Mouse (Mus musculus): ENCODE results near the gene Gm45623. TPM values are rescaled to one million over a fixed set of nuclear protein-coding genes. Genes with fewer than 3 reads are reported as not detected.

Gene Gm45623
- polyA plus RNA-seq (2016; fragmentation: Nextera tagmentation; extraction: Ambion mirVana): 0.27 and 0.63 TPM in 2 replicates

- Histone ChIP-seq H3K9me3 (replicated peaks) (no peaks in the 10 kb centered on the region), H3K4me3 (peak within 1 kb of the TSS; percentile 55), H3K4me2 (peak within 1 kb of the TSS; percentile 97), H3K27me3 (replicated peaks) (peaks cover 57% of the 10 kb centered on the region), H3K27ac (ENCODE audit: poor library complexity, severe bottlenecking) (no peak within 1 kb of the TSS), H3K4me1 (replicated peaks) (peaks cover 33% of the 10 kb centered on the region), H3K9ac (peak within 1 kb of the TSS; percentile 72), H3K36me3 (no peaks in the 10 kb centered on the region)
- under 1% methylated on average over 71 of the region's 71 CpGs for WGBS
- ATAC-seq (ENCODE audit: insufficient number of reproducible peaks, low FRiP score): no peak
Observed at GRCm38 (mm10) chr13:56753192-56753951, at the start of gene Gm45623. Gene Gm45623, minus strand, starts transcription at chr13:56753827.

GRCm38 (mm10) chr13:56797459-56797858 lies 43.8 kb upstream of the Gm45623 start:
- no peak overlapping the region for H3K9ac ChIP-seq
- H3K4me1 ChIP-seq (replicated peaks): peaks cover 22% of the 10 kb centered on the region
- no peaks in the 10 kb centered on the region for H3K9me3 ChIP-seq (replicated peaks)
- no peaks in the 10 kb centered on the region for H3K36me3 ChIP-seq
- H3K27ac ChIP-seq (ENCODE audit: poor library complexity, severe bottlenecking): no peak overlapping the region
- ATAC-seq (ENCODE audit: insufficient number of reproducible peaks, low FRiP score): no peak
- H3K4me3 ChIP-seq: no peak overlapping the region
- H3K4me2 ChIP-seq: no peak overlapping the region
- 81% methylated on average over 7 of the region's 7 CpGs for WGBS
- H3K27me3 ChIP-seq (replicated peaks): peaks cover 12% of the 10 kb centered on the region; the same call in 1 of the 2 replicates

GRCm38 (mm10) chr13:56795501-56795900 lies 41.9 kb upstream of the Gm45623 start:
- no peak overlapping the region for H3K9ac ChIP-seq
- no peak overlapping the region for H3K4me3 ChIP-seq
- no peaks in the 10 kb centered on the region for H3K36me3 ChIP-seq
- H3K27ac ChIP-seq (ENCODE audit: poor library complexity, severe bottlenecking): no peak overlapping the region
- WGBS: 79% methylated on average over 7 of the region's 7 CpGs
- H3K9me3 ChIP-seq (replicated peaks): no peaks in the 10 kb centered on the region
- peaks cover 12% of the 10 kb centered on the region; the same call in 1 of the 2 replicates for H3K27me3 ChIP-seq (replicated peaks)
- ATAC-seq (ENCODE audit: insufficient number of reproducible peaks, low FRiP score): no peak
- H3K4me2 ChIP-seq: no peak overlapping the region
- H3K4me1 ChIP-seq (replicated peaks): peaks cover 22% of the 10 kb centered on the region

GRCm38 (mm10) chr13:56794441-56794840 lies 40.8 kb upstream of the Gm45623 start:
- no peaks in the 10 kb centered on the region for H3K9me3 ChIP-seq (replicated peaks)
- H3K27me3 ChIP-seq (replicated peaks): 0 out of 2 replicates have a peak, but pooled peaks cover 12% of the 10 kb centered on the region
- 68% methylated on average over 7 of the region's 7 CpGs for WGBS
- H3K4me3 ChIP-seq: no peak overlapping the region
- no peak overlapping the region for H3K27ac ChIP-seq (ENCODE audit: poor library complexity, severe bottlenecking)
- H3K4me2 ChIP-seq: no peak overlapping the region
- no peaks in the 10 kb centered on the region for H3K36me3 ChIP-seq
- H3K9ac ChIP-seq: no peak overlapping the region
- ATAC-seq (ENCODE audit: insufficient number of reproducible peaks, low FRiP score): no peak
- H3K4me1 ChIP-seq (replicated peaks): peaks cover 22% of the 10 kb centered on the region

- H3K27me3 ChIP-seq (replicated peaks): 0 out of 2 replicates have a peak, but pooled peaks cover 6% of the 10 kb centered on the region
- no peaks in the 10 kb centered on the region for H3K36me3 ChIP-seq
- no peak overlapping the region for H3K4me3 ChIP-seq
- no peak overlapping the region for H3K27ac ChIP-seq (ENCODE audit: poor library complexity, severe bottlenecking)
- no peak for ATAC-seq (ENCODE audit: insufficient number of reproducible peaks, low FRiP score)
- 85% methylated on average over 3 of the region's 3 CpGs for WGBS
- peaks cover 18% of the 10 kb centered on the region for H3K4me1 ChIP-seq (replicated peaks)
- no peak overlapping the region for H3K4me2 ChIP-seq
- no peak overlapping the region for H3K9ac ChIP-seq
- H3K9me3 ChIP-seq (replicated peaks): no peaks in the 10 kb centered on the region
Observed at GRCm38 (mm10) chr13:56792844-56793243, 39.2 kb upstream of the Gm45623 start.

GRCm38 (mm10) chr13:56790683-56791082 lies 37.1 kb upstream of the Gm45623 start:
- 88% methylated on average over 3 of the region's 3 CpGs for WGBS
- no peak for ATAC-seq (ENCODE audit: insufficient number of reproducible peaks, low FRiP score)
- H3K9me3 ChIP-seq (replicated peaks): no peaks in the 10 kb centered on the region
- no peak overlapping the region for H3K4me2 ChIP-seq
- no peak overlapping the region for H3K4me3 ChIP-seq
- H3K27me3 ChIP-seq (replicated peaks): 0 out of 2 replicates have a peak, but pooled peaks cover 6% of the 10 kb centered on the region
- no peak overlapping the region for H3K9ac ChIP-seq
- peaks cover 15% of the 10 kb centered on the region for H3K4me1 ChIP-seq (replicated peaks)
- H3K36me3 ChIP-seq: no peaks in the 10 kb centered on the region
- H3K27ac ChIP-seq (ENCODE audit: poor library complexity, severe bottlenecking): no peak overlapping the region

GRCm38 (mm10) chr13:56782621-56783020 lies 29.0 kb upstream of the Gm45623 start:
- Histone ChIP-seq H3K4me3 (no peak overlapping the region), H3K27ac (ENCODE audit: poor library complexity, severe bottlenecking) (no peak overlapping the region), H3K4me2 (no peak overlapping the region), H3K4me1 (replicated peaks) (peaks cover 27% of the 10 kb centered on the region), H3K27me3 (replicated peaks) (0 out of 2 replicates have a peak, but pooled peaks cover 3% of the 10 kb centered on the region), H3K9me3 (replicated peaks) (no peaks in the 10 kb centered on the region; the same call in 1 of the 2 replicates), H3K9ac (no peak overlapping the region), H3K36me3 (no peaks in the 10 kb centered on the region)
- no peak for ATAC-seq (ENCODE audit: insufficient number of reproducible peaks, low FRiP score)
- 89% methylated on average over 1 of the region's 1 CpGs for WGBS

GRCm38 (mm10) chr13:56781697-56782096 lies 28.1 kb upstream of the Gm45623 start:
- Histone ChIP-seq H3K27ac (ENCODE audit: poor library complexity, severe bottlenecking) (no peak overlapping the region), H3K4me2 (no peak overlapping the region), H3K4me1 (replicated peaks) (peaks cover 36% of the 10 kb centered on the region), H3K27me3 (replicated peaks) (0 out of 2 replicates have a peak, but pooled peaks cover 3% of the 10 kb centered on the region), H3K9me3 (replicated peaks) (no peaks in the 10 kb centered on the region; the same call in 1 of the 2 replicates), H3K9ac (no peak overlapping the region), H3K36me3 (no peaks in the 10 kb centered on the region), H3K4me3 (no peak overlapping the region)
- 79% methylated on average over 3 of the region's 3 CpGs for WGBS
- ATAC-seq (ENCODE audit: insufficient number of reproducible peaks, low FRiP score): no peak

- Histone ChIP-seq H3K9ac (no peak overlapping the region), H3K4me1 (replicated peaks) (peaks cover 44% of the 10 kb centered on the region), H3K9me3 (replicated peaks) (no peaks in the 10 kb centered on the region; the same call in 1 of the 2 replicates), H3K27ac (ENCODE audit: poor library complexity, severe bottlenecking) (no peak overlapping the region), H3K4me2 (no peak overlapping the region), H3K4me3 (no peak overlapping the region), H3K27me3 (replicated peaks) (0 out of 2 replicates have a peak, but pooled peaks cover 3% of the 10 kb centered on the region), H3K36me3 (no peaks in the 10 kb centered on the region)
- WGBS: 50% methylated on average over 13 of the region's 13 CpGs
- no peak for ATAC-seq (ENCODE audit: insufficient number of reproducible peaks, low FRiP score)
Observed at GRCm38 (mm10) chr13:56780746-56781469, 27.3 kb upstream of the Gm45623 start.

- peaks cover 4% of the 10 kb centered on the region; the same call in 1 of the 2 replicates for H3K9me3 ChIP-seq (replicated peaks)
- ATAC-seq (ENCODE audit: insufficient number of reproducible peaks, low FRiP score): no peak
- H3K27ac ChIP-seq (ENCODE audit: poor library complexity, severe bottlenecking): no peak overlapping the region
- no peaks in the 10 kb centered on the region for H3K27me3 ChIP-seq (replicated peaks)
- H3K9ac ChIP-seq: no peak overlapping the region
- peaks cover 49% of the 10 kb centered on the region for H3K4me1 ChIP-seq (replicated peaks)
- H3K36me3 ChIP-seq: no peaks in the 10 kb centered on the region
- 53% methylated on average over 5 of the region's 5 CpGs for WGBS
- H3K4me3 ChIP-seq: no peak overlapping the region
- no peak overlapping the region for H3K4me2 ChIP-seq
Observed at GRCm38 (mm10) chr13:56774304-56774703, 20.7 kb upstream of the Gm45623 start.

- H3K4me2 ChIP-seq: no peak overlapping the region
- H3K9ac ChIP-seq: no peak overlapping the region
- no peak for ATAC-seq (ENCODE audit: insufficient number of reproducible peaks, low FRiP score)
- H3K4me1 ChIP-seq (replicated peaks): peaks cover 44% of the 10 kb centered on the region
- no peaks in the 10 kb centered on the region for H3K36me3 ChIP-seq
- H3K27me3 ChIP-seq (replicated peaks): no peaks in the 10 kb centered on the region
- no peak overlapping the region for H3K27ac ChIP-seq (ENCODE audit: poor library complexity, severe bottlenecking)
- 51% methylated on average over 14 of the region's 14 CpGs for WGBS
- peaks cover 4% of the 10 kb centered on the region; the same call in 1 of the 2 replicates for H3K9me3 ChIP-seq (replicated peaks)
- H3K4me3 ChIP-seq: no peak overlapping the region
Observed at GRCm38 (mm10) chr13:56773262-56773870, 19.7 kb upstream of the Gm45623 start.
